Mouse (Mus musculus) neural tube, embryonic 12.5 days (tissue): ENCODE results near the gene Fam49a. TPM values are rescaled to one million over a fixed set of nuclear protein-coding genes. Genes with fewer than 3 reads are reported as not detected.
A peak's percentile ranks its signal among the peaks of the same experiment; 100 is the strongest.

Experiments used
- ATAC-seq: fragments of 200-750 bp; cut with Nextera tagmentation; 2 replicates; pipeline ENCODE4 v1.8.0; 2017; ENCODE audit warnings: low read depth, mild to moderate bottlenecking, moderate TSS enrichment, moderate library complexity; ENCODE audit not compliant: low FRiP score
- H3K27ac ChIP-seq: fragments of 300-500 bp; sonication (generic); 2 replicates; pipeline ENCODE4 v1.5.1; 2016
- H3K27me3 ChIP-seq: fragments of 300-500 bp; sonication (generic); replicated peaks from 2 replicates; pipeline ENCODE4 v1.6.1; 2016; ENCODE audit warnings: mild to moderate bottlenecking
- H3K36me3 ChIP-seq: fragments of 300-500 bp; sonication (generic); 2 replicates; pipeline ENCODE4 v1.6.1; 2016; ENCODE audit warnings: mild to moderate bottlenecking
- H3K4me1 ChIP-seq: fragments of 300-500 bp; sonication (generic); 2 replicates; pipeline ENCODE4 v1.6.1; 2016
- H3K4me2 ChIP-seq: fragments of 300-500 bp; sonication (generic); replicated peaks from 2 replicates; pipeline ENCODE4 v1.6.1; 2016; ENCODE audit warnings: mild to moderate bottlenecking
- H3K4me3 ChIP-seq: fragments of 300-500 bp; sonication (generic); 2 replicates; pipeline ENCODE4 v1.5.1; 2016
- H3K9ac ChIP-seq: fragments of 300-500 bp; sonication (generic); 2 replicates; pipeline ENCODE4 v1.6.1; 2016; ENCODE audit warnings: mild to moderate bottlenecking
- H3K9me3 ChIP-seq: fragments of 300-500 bp; sonication (generic); 2 replicates; pipeline ENCODE4 v1.6.1; 2016; ENCODE audit warnings: mild to moderate bottlenecking
- WGBS: fragments of 180-500 bp; shearing (Covaris S2); methylation state at CpG from one replicate; pipeline ENCODE4 v1.1.7; 2016; 5-methylcytosine and 5-hydroxymethylcytosine counted together
- polyA plus RNA-seq: library from polyadenylated mRNA; unstranded; fragments of >200 nt; fragmentation: Nextera tagmentation; extraction: Ambion mirVana; gene quantifications from 2 replicates; pipeline ENCODE4 v1.2.1, GENCODE M21; 2016

Gene Fam49a
- polyA plus RNA-seq, 1 experiment from 2014 or later = 30.0 TPM

DNA sequence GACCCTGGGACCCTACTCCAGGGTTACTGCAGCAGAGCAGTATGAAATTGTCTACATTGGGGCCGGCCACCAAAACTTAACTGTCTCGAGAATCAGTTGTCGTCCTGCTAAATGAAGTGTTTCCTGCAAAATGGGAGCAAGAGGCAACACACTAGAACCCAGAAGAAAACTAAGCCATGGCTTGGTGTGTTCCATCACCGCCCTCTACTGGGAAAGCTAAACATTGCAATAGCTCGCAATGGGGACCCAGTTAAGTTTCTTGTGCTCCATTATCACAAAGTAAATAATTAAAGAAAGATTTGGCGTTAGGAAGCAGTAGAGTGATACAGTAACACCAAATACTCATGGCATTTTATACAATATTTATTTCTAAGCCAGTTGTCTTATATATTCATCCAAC lies 134.3 kb downstream of the Fam49a start:
- Histone ChIP-seq H3K4me1 (no peaks in the 10 kb centered on the region), H3K9ac (no peak overlapping the region), H3K27me3 (no peaks in the 10 kb centered on the region), H3K36me3 (no peaks in the 10 kb centered on the region), H3K4me2 (no peak overlapping the region), H3K9me3 (no peaks in the 10 kb centered on the region), H3K4me3 (no peak overlapping the region), H3K27ac (no peak overlapping the region)
- 32% methylated on average over 6 of the region's 6 CpGs for WGBS
- no peak for ATAC-seq

- Histone ChIP-seq H3K9me3 (no peaks in the 10 kb centered on the region), H3K27ac (no peak overlapping the region), H3K4me3 (no peak overlapping the region), H3K4me2 (no peak overlapping the region), H3K4me1 (no peaks in the 10 kb centered on the region), H3K36me3 (no peaks in the 10 kb centered on the region), H3K9ac (no peak overlapping the region), H3K27me3 (no peaks in the 10 kb centered on the region)
- WGBS = 51% methylated on average over 9 of the region's 9 CpGs
- peak; percentile 68 for ATAC-seq
Observed at GRCm38 (mm10) chr12:12401051-12401465, 139.1 kb downstream of the Fam49a start.

DNA sequence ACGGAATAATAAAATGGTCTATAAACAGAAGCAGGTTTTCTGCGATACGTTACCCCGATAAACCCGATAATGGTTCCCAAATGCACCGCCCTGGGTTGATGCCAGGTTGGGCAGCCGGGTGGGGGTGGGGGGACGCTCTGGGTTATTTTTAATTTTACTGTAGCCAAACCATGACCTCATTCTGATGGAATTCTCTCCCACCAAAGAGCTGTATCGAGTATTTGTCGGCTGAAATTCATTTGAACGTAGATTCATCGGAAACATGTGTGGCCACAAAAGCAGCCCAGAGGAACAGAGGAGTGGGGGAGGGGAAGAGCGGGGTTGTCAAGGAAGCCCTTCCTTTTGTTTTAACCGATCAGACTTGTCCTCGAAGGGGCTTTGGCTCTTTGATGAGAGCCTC lies 139.6 kb downstream of the Fam49a start:
- no peak overlapping the region for H3K27ac ChIP-seq
- WGBS = 58% methylated on average over 15 of the region's 15 CpGs

GRCm38 (mm10) chr12:12405491-12406110 lies 143.7 kb downstream of the Fam49a start:
- WGBS = 67% methylated on average over 10 of the region's 10 CpGs
- no peak overlapping the region for H3K27ac ChIP-seq

More for the DNA sequence above, 139.6 kb downstream of the Fam49a start:
- no peak overlapping the region for H3K9ac ChIP-seq
- H3K4me3 ChIP-seq = no peak overlapping the region
- no peaks in the 10 kb centered on the region for H3K4me1 ChIP-seq
- 0 out of 2 replicates have a peak overlapping the region, but pooled peaks have one; percentile 14 for H3K4me2 ChIP-seq
- H3K9me3 ChIP-seq = no peaks in the 10 kb centered on the region
- no peak for ATAC-seq
- no peaks in the 10 kb centered on the region for H3K36me3 ChIP-seq
- no peaks in the 10 kb centered on the region for H3K27me3 ChIP-seq

DNA sequence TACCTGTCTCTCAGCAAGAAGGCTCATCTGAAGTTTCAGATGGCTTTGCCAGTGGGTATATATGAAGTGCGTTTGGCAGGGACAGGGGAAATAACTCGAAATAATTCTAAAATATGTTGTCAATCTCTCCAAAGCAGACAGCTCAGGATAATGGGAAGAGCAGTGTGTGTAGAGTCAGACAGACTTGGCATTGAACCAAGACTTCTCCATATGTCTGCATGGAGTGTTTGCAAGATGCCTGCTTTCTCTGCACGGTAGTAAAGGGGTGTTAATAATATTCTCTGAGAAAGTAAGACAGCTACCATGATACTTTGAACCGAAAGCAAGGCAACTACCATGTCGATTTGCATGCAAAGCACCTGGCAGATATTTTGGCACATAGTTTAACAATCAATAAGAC lies 147.1 kb downstream of the Fam49a start:
- Histone ChIP-seq H3K4me3 (no peak overlapping the region), H3K9ac (no peak overlapping the region), H3K27ac (no peak overlapping the region), H3K4me2 (no peak overlapping the region), H3K9me3 (no peaks in the 10 kb centered on the region), H3K36me3 (no peaks in the 10 kb centered on the region), H3K4me1 (no peaks in the 10 kb centered on the region), H3K27me3 (no peaks in the 10 kb centered on the region)
- WGBS = 80% methylated on average over 5 of the region's 5 CpGs
- ATAC-seq = no peak

More at GRCm38 (mm10) chr12:12405491-12406110, 143.7 kb downstream of the Fam49a start:
- Histone ChIP-seq H3K9ac (no peak overlapping the region), H3K9me3 (no peaks in the 10 kb centered on the region), H3K4me2 (no peak overlapping the region), H3K27me3 (no peaks in the 10 kb centered on the region), H3K36me3 (no peaks in the 10 kb centered on the region), H3K4me1 (no peaks in the 10 kb centered on the region), H3K4me3 (no peak overlapping the region)
- ATAC-seq = no peak

- no peak overlapping the region for H3K4me3 ChIP-seq
- H3K9me3 ChIP-seq = no peaks in the 10 kb centered on the region
- H3K4me2 ChIP-seq = no peak overlapping the region
- 0 out of 2 replicates have a peak, but pooled peaks have one; percentile 37 for ATAC-seq
- 38% methylated on average over 5 of the region's 5 CpGs for WGBS
- no peak overlapping the region for H3K9ac ChIP-seq
- no peak overlapping the region for H3K27ac ChIP-seq
- no peaks in the 10 kb centered on the region for H3K4me1 ChIP-seq
- no peaks in the 10 kb centered on the region for H3K36me3 ChIP-seq
- no peaks in the 10 kb centered on the region for H3K27me3 ChIP-seq
Observed at GRCm38 (mm10) chr12:12412674-12413073, 150.7 kb downstream of the Fam49a start.

DNA sequence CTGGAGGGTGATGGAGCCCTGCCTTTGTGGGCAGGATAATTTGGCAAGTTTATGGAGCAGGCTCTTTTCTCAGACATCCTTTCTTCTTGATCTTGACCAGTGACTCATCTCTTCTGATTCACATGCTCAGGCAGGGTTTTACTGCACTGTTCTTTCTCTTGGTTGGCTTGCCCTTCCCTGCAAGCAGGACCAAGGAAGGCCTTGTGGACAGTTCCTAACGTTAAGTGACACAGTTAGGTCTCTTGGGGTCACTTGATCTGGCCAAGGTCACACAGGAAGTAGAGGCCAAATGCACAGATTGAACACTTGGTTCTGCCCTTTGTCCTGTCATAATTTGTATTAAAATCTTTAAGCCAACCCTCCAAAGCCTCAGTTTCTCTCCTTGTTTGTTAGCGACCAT lies 158.5 kb downstream of the Fam49a start:
- Histone ChIP-seq H3K27me3 (no peaks in the 10 kb centered on the region), H3K27ac (no peak overlapping the region), H3K4me3 (no peak overlapping the region), H3K36me3 (no peaks in the 10 kb centered on the region), H3K4me1 (no peaks in the 10 kb centered on the region), H3K9me3 (no peaks in the 10 kb centered on the region), H3K4me2 (no peak overlapping the region), H3K9ac (peak overlapping the region; percentile 64; the same call in 1 of the 2 replicates)
- 6% methylated on average over 2 of the region's 2 CpGs for WGBS
- peak; percentile 54 for ATAC-seq

- ATAC-seq = peak; percentile 96
- Histone ChIP-seq H3K4me2 (peak overlapping the region; percentile 61), H3K9me3 (no peaks in the 10 kb centered on the region), H3K9ac (peak overlapping the region; percentile 64), H3K36me3 (no peaks in the 10 kb centered on the region), H3K27me3 (no peaks in the 10 kb centered on the region), H3K27ac (no peak overlapping the region), H3K4me1 (no peaks in the 10 kb centered on the region), H3K4me3 (peak overlapping the region; percentile 30)
- 13% methylated on average over 25 of the region's 25 CpGs for WGBS
Observed at GRCm38 (mm10) chr12:12420841-12421579, 159.1 kb downstream of the Fam49a start.

DNA sequence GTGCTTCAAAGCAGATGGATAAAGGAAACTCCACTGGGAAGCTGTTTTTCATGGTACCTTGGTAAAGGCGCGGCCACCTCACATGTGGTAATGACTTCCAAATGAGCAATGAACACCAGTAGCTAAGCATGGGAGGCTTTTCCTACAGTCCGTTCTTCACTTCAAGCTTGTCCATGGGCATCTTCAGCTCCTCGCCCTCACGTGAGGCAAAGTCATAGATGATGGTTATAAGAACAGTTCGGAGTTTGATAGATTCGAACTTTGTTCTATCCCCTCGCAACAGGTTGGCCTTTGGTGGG lies 159.6 kb downstream of the Fam49a start:
- no peaks in the 10 kb centered on the region for H3K9me3 ChIP-seq
- no peaks in the 10 kb centered on the region for H3K27me3 ChIP-seq
- no peak overlapping the region for H3K9ac ChIP-seq
- no peaks in the 10 kb centered on the region for H3K36me3 ChIP-seq
- no peak overlapping the region for H3K27ac ChIP-seq
- H3K4me3 ChIP-seq = no peak overlapping the region
- H3K4me2 ChIP-seq = no peak overlapping the region
- WGBS = 93% methylated on average over 8 of the region's 8 CpGs
- 0 out of 2 replicates have a peak, but pooled peaks have one; percentile 5 for ATAC-seq
- no peaks in the 10 kb centered on the region for H3K4me1 ChIP-seq

- H3K9ac ChIP-seq = no peak overlapping the region
- no peak overlapping the region for H3K4me3 ChIP-seq
- 72% methylated on average over 5 of the region's 5 CpGs for WGBS
- H3K27me3 ChIP-seq = no peaks in the 10 kb centered on the region
- ATAC-seq = no peak
- H3K4me1 ChIP-seq = no peaks in the 10 kb centered on the region
- no peak overlapping the region for H3K4me2 ChIP-seq
- H3K9me3 ChIP-seq = no peaks in the 10 kb centered on the region
- no peaks in the 10 kb centered on the region for H3K36me3 ChIP-seq
- H3K27ac ChIP-seq = no peak overlapping the region
Observed at GRCm38 (mm10) chr12:12425188-12425587, 163.2 kb downstream of the Fam49a start.

DNA sequence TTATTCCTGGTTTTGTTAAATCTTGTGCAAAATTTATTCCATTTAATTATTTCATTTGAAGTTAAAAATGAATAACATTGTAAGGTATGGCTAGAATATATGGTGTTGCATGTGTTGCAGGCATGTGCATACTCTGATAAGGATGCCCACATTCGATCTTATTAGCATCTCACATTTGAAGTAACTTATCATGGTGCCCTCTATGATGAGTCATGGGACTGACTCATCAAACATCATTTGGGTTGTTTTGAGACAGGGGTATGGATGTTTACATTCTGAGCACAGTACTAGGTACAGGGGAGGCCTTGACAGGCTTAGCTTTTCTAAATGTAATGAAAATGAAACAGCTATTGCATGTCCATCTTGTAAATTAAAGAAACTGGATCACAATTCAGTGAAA lies 165.3 kb downstream of the Fam49a start:
- Histone ChIP-seq H3K4me3 (no peak overlapping the region), H3K27ac (no peak overlapping the region)
- 94% methylated on average over 1 of the region's 1 CpGs for WGBS

GRCm38 (mm10) chr12:12428886-12429285 lies 166.9 kb downstream of the Fam49a start:
- Histone ChIP-seq H3K36me3 (no peaks in the 10 kb centered on the region), H3K9me3 (no peaks in the 10 kb centered on the region), H3K4me3 (no peak overlapping the region), H3K4me1 (no peaks in the 10 kb centered on the region), H3K4me2 (no peak overlapping the region), H3K27me3 (no peaks in the 10 kb centered on the region), H3K9ac (no peak overlapping the region), H3K27ac (no peak overlapping the region)
- 93% methylated on average over 7 of the region's 7 CpGs for WGBS
- no peak for ATAC-seq

More for the DNA sequence above, 165.3 kb downstream of the Fam49a start:
- Histone ChIP-seq H3K9ac (no peak overlapping the region), H3K4me2 (no peak overlapping the region), H3K9me3 (no peaks in the 10 kb centered on the region), H3K36me3 (no peaks in the 10 kb centered on the region), H3K27me3 (no peaks in the 10 kb centered on the region), H3K4me1 (no peaks in the 10 kb centered on the region)
- ATAC-seq = no peak
